8 mouse cellular contexts compared by ENCODE assay signal in genomic region chr17:51811086-51811868, GRCm38 (mm10). TPM values are rescaled to one million over a fixed set of nuclear protein-coding genes. Genes with fewer than 3 reads are reported as not detected.
DNase-seq lines count a peak whose midpoint lies in the region; ATAC-seq and TF ChIP-seq lines count a peak whose summit lies in the region.

No protein-coding gene starts in this region.

- 0 out of 2 replicates have a peak, but pooled peaks cover 7% of the 10 kb centered on the region for H3K36me3 ChIP-seq in forebrain, embryonic 13.5 days (ENCODE audit: poor library complexity, severe bottlenecking)
- no peaks in the 10 kb centered on the region for H3K36me3 ChIP-seq in hindbrain, embryonic 11.5 days (ENCODE audit: control insufficient read depth, insufficient read depth, low read length)
- H3K36me3 ChIP-seq in limb, embryonic 12.5 days: no peaks in the 10 kb centered on the region
- H3K36me3 ChIP-seq in midbrain, embryonic 16.5 days (ENCODE audit: control insufficient read depth, insufficient read depth, low read length): no peaks in the 10 kb centered on the region

- peak overlapping the region; percentile 77 for H3K4me2 ChIP-seq in forebrain, embryonic 13.5 days
- H3K4me2 ChIP-seq in hindbrain, embryonic 11.5 days (replicated peaks; ENCODE audit: low read depth, low read length): peak overlapping the region; percentile 48
- H3K4me2 ChIP-seq in limb, embryonic 12.5 days: peak overlapping the region; percentile 84
- peak overlapping the region; percentile 61 for H3K4me2 ChIP-seq in midbrain, embryonic 16.5 days (ENCODE audit: low read length)

- TF ChIP-seq CTCF in bone marrow, adult 2 months (IDR thresholded peaks at IDR 0.05; ENCODE audit: control insufficient read depth, insufficient read depth, low read length): no peak

- no peaks in the 10 kb centered on the region for H3K9me3 ChIP-seq in forebrain, embryonic 13.5 days (replicated peaks)
- H3K9me3 ChIP-seq in hindbrain, embryonic 11.5 days (ENCODE audit: control insufficient read depth, low read length): no peaks in the 10 kb centered on the region
- no peaks in the 10 kb centered on the region for H3K9me3 ChIP-seq in limb, embryonic 12.5 days
- no peaks in the 10 kb centered on the region for H3K9me3 ChIP-seq in midbrain, embryonic 16.5 days (replicated peaks; ENCODE audit: control insufficient read depth, low read length, poor library complexity, severe bottlenecking)

- peak overlapping the region; percentile 16 for H3K4me3 ChIP-seq in bone marrow, adult 2 months (replicated peaks; ENCODE audit: control insufficient read depth, low read depth, low read length)
- H3K4me3 ChIP-seq in forebrain, embryonic 13.5 days: peak overlapping the region; percentile 88
- H3K4me3 ChIP-seq in hindbrain, embryonic 11.5 days (ENCODE audit: low read depth, low read length): peak overlapping the region; percentile 69
- H3K4me3 ChIP-seq in limb, embryonic 12.5 days (replicated peaks): peak overlapping the region; percentile 89
- peak overlapping the region; percentile 74 for H3K4me3 ChIP-seq in midbrain, embryonic 16.5 days (ENCODE audit: low read depth, low read length)

- WGBS in bone marrow, adult 2 months: 6% methylated on average over 8 of the region's 8 CpGs
- WGBS in forebrain, embryonic 13.5 days: 2% methylated on average over 8 of the region's 8 CpGs
- WGBS in hindbrain, embryonic 11.5 days: 4% methylated on average over 8 of the region's 8 CpGs
- 4% methylated on average over 8 of the region's 8 CpGs for WGBS in limb, embryonic 12.5 days
- WGBS in midbrain, embryonic 16.5 days: 4% methylated on average over 8 of the region's 8 CpGs

- peak overlapping the region; percentile 91 for H3K9ac ChIP-seq in forebrain, embryonic 13.5 days
- H3K9ac ChIP-seq in hindbrain, embryonic 11.5 days (ENCODE audit: low read depth, low read length): peak overlapping the region; percentile 82
- H3K9ac ChIP-seq in limb, embryonic 12.5 days (replicated peaks): peak overlapping the region; percentile 86
- peak overlapping the region; percentile 86 for H3K9ac ChIP-seq in midbrain, embryonic 16.5 days (ENCODE audit: low read depth, low read length)

- ATAC-seq in forebrain, embryonic 13.5 days: no peak
- ATAC-seq in hindbrain, embryonic 11.5 days (ENCODE audit: low FRiP score): no peak
- no peak for ATAC-seq in limb, embryonic 12.5 days (ENCODE audit: insufficient number of reproducible peaks, insufficient read depth, low FRiP score, low TSS enrichment, low read depth)
- no peak for ATAC-seq in midbrain, embryonic 16.5 days

- TF ChIP-seq POLR2A in bone marrow, adult 2 months (IDR thresholded peaks at IDR 0.05; ENCODE audit: borderline replicate concordance, control insufficient read depth, low read depth, low read length): no peak

- H3K27me3 ChIP-seq in forebrain, embryonic 13.5 days: no peaks in the 10 kb centered on the region
- H3K27me3 ChIP-seq in hindbrain, embryonic 11.5 days (ENCODE audit: control insufficient read depth, insufficient read depth, low read length): no peaks in the 10 kb centered on the region
- H3K27me3 ChIP-seq in limb, embryonic 12.5 days: peaks cover 10% of the 10 kb centered on the region
- no peaks in the 10 kb centered on the region for H3K27me3 ChIP-seq in midbrain, embryonic 16.5 days (ENCODE audit: control insufficient read depth, insufficient read depth, low read depth, low read length)

- peak; percentile 37 to 48 for DNase-seq in frontal cortex, postnatal 36 days (ENCODE audit: low spot score in 2 of 2)
- no peak for DNase-seq in frontal cortex, postnatal 10 days (ENCODE audit: low spot score in 2 of 2)
- peak; percentile 83 for DNase-seq in hindbrain, embryonic 11.5 days (ENCODE audit: low spot score)
- DNase-seq in right cerebral cortex, postnatal 4 days: no peak

- no peak overlapping the region for H3K27ac ChIP-seq in bone marrow, adult 2 months (ENCODE audit: control insufficient read depth, insufficient read depth, low read depth, low read length, poor library complexity)
- H3K27ac ChIP-seq in forebrain, embryonic 13.5 days: peak overlapping the region; percentile 57
- H3K27ac ChIP-seq in hindbrain, embryonic 11.5 days (ENCODE audit: low read depth, low read length): peak overlapping the region; percentile 96; the same call in 1 of the 2 replicates
- 0 out of 2 replicates have a peak overlapping the region, but pooled peaks have one; percentile 4 for H3K27ac ChIP-seq in limb, embryonic 12.5 days
- H3K27ac ChIP-seq in midbrain, embryonic 16.5 days (ENCODE audit: low read length): peak overlapping the region; percentile 89

- H3K4me1 ChIP-seq in bone marrow, adult 2 months (ENCODE audit: control insufficient read depth, insufficient read depth, low read length): no peaks in the 10 kb centered on the region
- peaks cover 21% of the 10 kb centered on the region for H3K4me1 ChIP-seq in forebrain, embryonic 13.5 days
- H3K4me1 ChIP-seq in hindbrain, embryonic 11.5 days (replicated peaks; ENCODE audit: control insufficient read depth, insufficient read depth, low read length): no peaks in the 10 kb centered on the region
- 0 out of 2 replicates have a peak, but pooled peaks cover 3% of the 10 kb centered on the region for H3K4me1 ChIP-seq in limb, embryonic 12.5 days (replicated peaks)
- H3K4me1 ChIP-seq in midbrain, embryonic 16.5 days (ENCODE audit: control insufficient read depth, insufficient read depth, low read length): peaks cover 18% of the 10 kb centered on the region

RNA-seq across cellular contexts. Expression of gene Satb1, which starts 21.8 kb away (rescaled TPM):
- polyA plus RNA-seq in bone marrow, adult 2 months (2011; ENCODE audit: insufficient read depth, insufficient read length, low replicate concordance, missing spikeins): 5.6 and 17.5 TPM in 2 replicates
- 34.7 TPM in 2 replicates for polyA plus RNA-seq in forebrain, embryonic 13.5 days (2015; fragmentation: Nextera tagmentation; extraction: Ambion mirVana)
- 29.5 and 32.0 TPM in 2 replicates for polyA plus RNA-seq in hindbrain, embryonic 11.5 days (2014; fragmentation: Nextera tagmentation; extraction: Ambion mirVana)
- polyA plus RNA-seq in limb, embryonic 12.5 days (2016; fragmentation: Nextera tagmentation; extraction: Ambion mirVana): 18.2 and 19.5 TPM in 2 replicates
- polyA plus RNA-seq in midbrain, embryonic 16.5 days (2015; fragmentation: Nextera tagmentation; extraction: Ambion mirVana): 19.3 and 22.8 TPM in 2 replicates

Comparison
In these comparisons a context has a peak if more than half of its experiments do, and no peak if none do; other contexts are left out.
1. DNase-seq: peak in frontal cortex, postnatal 36 days (2 of 2) and hindbrain, embryonic 11.5 days (single experiment); none in frontal cortex, postnatal 10 days (0 of 2) and right cerebral cortex, postnatal 4 days (single experiment).
2. H3K4me3 ChIP-seq: peak in every context shown above with its lines; median percentile 89 in limb, embryonic 12.5 days; 88 in forebrain, embryonic 13.5 days; 74 in midbrain, embryonic 16.5 days; 69 in hindbrain, embryonic 11.5 days; 16 in bone marrow, adult 2 months.
3. Peak in every context shown above with its lines, with median percentiles within 50 percentile points of each other: H3K4me2 ChIP-seq and H3K9ac ChIP-seq.